Mouse (Mus musculus) myocyte (in vitro differentiated cells): ENCODE measurements at regions not wholly inside any gene's neighbourhood (a gene's known extent, or its start where the extent isn't known, plus 50 kb on each side); places are given as distances from the start of the nearest gene placed in this dataset.

Experiments
- CEBPB ChIP-seq: IDR thresholded peaks from 2 replicates; pipeline ENCODE4 v1.6.1; 2011; ENCODE audit warnings: mild to moderate bottlenecking, moderate library complexity; ENCODE audit not compliant: poor library complexity, insufficient read depth, severe bottlenecking
- E2F4 ChIP-seq: IDR thresholded peaks from one replicate; pipeline ENCODE4 v1.6.1; 2011; ENCODE audit warnings: mild to moderate bottlenecking, control low read depth, moderate library complexity; ENCODE audit not compliant: insufficient read depth
- MAX ChIP-seq: IDR thresholded peaks from one replicate; pipeline ENCODE4 v1.6.1; 2011; ENCODE audit warnings: low read depth, mild to moderate bottlenecking, control low read depth
- MYOD1 ChIP-seq, 3 experiments: IDR thresholded peaks; one replicate each; pipeline ENCODE4 v1.6.1; 2011; ENCODE audit warnings: control low read depth in 2 of 3, low read depth in 2 of 3, mild to moderate bottlenecking in 2 of 3, moderate library complexity in 1 of 3; ENCODE audit not compliant: insufficient read length in 2 of 3, control insufficient read depth in 1 of 3
- POLR2A ChIP-seq: IDR thresholded peaks from one replicate; pipeline ENCODE4 v1.6.1; 2011; ENCODE audit warnings: low read depth, mild to moderate bottlenecking, control low read depth, moderate library complexity; ENCODE audit not compliant: insufficient read length
- POLR2AphosphoS2 ChIP-seq: IDR thresholded peaks from one replicate; pipeline ENCODE4 v1.6.1; 2011; ENCODE audit warnings: low read depth, control low read depth; ENCODE audit not compliant: insufficient read length
- REST ChIP-seq: IDR thresholded peaks from one replicate; pipeline ENCODE4 v1.6.1; 2011; ENCODE audit warnings: mild to moderate bottlenecking, control low read depth, moderate library complexity; ENCODE audit not compliant: insufficient read depth, insufficient read length
- TCF12 ChIP-seq: IDR thresholded peaks from one replicate; pipeline ENCODE4 v1.6.1; 2011; ENCODE audit warnings: mild to moderate bottlenecking, control low read depth; ENCODE audit not compliant: poor library complexity, insufficient read depth, severe bottlenecking
- TCF3 ChIP-seq: IDR thresholded peaks from one replicate; pipeline ENCODE4 v1.6.1; 2011; ENCODE audit warnings: low read depth, control low read depth; ENCODE audit not compliant: insufficient read length
- USF1 ChIP-seq: IDR thresholded peaks from one replicate; pipeline ENCODE4 v1.6.1; 2011; ENCODE audit warnings: low read depth, mild to moderate bottlenecking, control low read depth, moderate library complexity

GRCm38 (mm10) chr13:97587088-97587487, 173.3 kb downstream of the Gm10260 start:
- no peak for TF ChIP-seq POLR2A
- TF ChIP-seq USF1, result no peak
- no peak for TF ChIP-seq CEBPB
- no peak for TF ChIP-seq TCF12
- no peak for TF ChIP-seq MAX
- no peak for TF ChIP-seq TCF3
- TF ChIP-seq POLR2AphosphoS2, result no peak
- no peak for TF ChIP-seq E2F4
- no peak for TF ChIP-seq REST
- no peak for TF ChIP-seq MYOD1 (IDR thresholded peaks at IDR 0.05; ENCODE audit: control insufficient read depth in 1 of 3, insufficient read length in 2 of 3, low read depth in 2 of 3)
